24 mouse cellular contexts compared by ENCODE assay signal in genomic region chr14:122112311-122112710, GRCm38 (mm10).
"Had no signal": no experiment of that assay in that cellular context is flagged by ENCODE, and none has a peak within 500 bp of the region (broad histone marks: within the 10 kb centered on the region; RNA-seq: fewer than 3 reads in every experiment).

No protein-coding gene starts in this region.

- H3K27me3 ChIP-seq: forebrain, embryonic 15.5 days; heart, embryonic 13.5 days; heart, embryonic 15.5 days; hindbrain, embryonic 13.5 days; hindbrain, embryonic 15.5 days; limb, embryonic 12.5 days; liver, embryonic 12.5 days had no signal

- H3K9ac ChIP-seq: forebrain, embryonic 15.5 days; forebrain, postnatal 0 days; heart, embryonic 13.5 days; heart, embryonic 15.5 days; hindbrain, embryonic 13.5 days; hindbrain, embryonic 15.5 days; limb, embryonic 12.5 days; liver, embryonic 12.5 days had no signal

- H3K27ac ChIP-seq: forebrain, embryonic 15.5 days; heart, adult 2 months; heart, embryonic 13.5 days; heart, embryonic 15.5 days; hindbrain, embryonic 13.5 days; hindbrain, embryonic 15.5 days; hindbrain, postnatal 0 days; layer of hippocampus, adult 2 months; left cerebral cortex, adult 2 months; limb, embryonic 10.5 days; limb, embryonic 12.5 days; liver, embryonic 12.5 days had no signal

- H3K9me3 ChIP-seq: forebrain, embryonic 15.5 days; heart, embryonic 13.5 days; heart, embryonic 15.5 days; hindbrain, embryonic 13.5 days; hindbrain, embryonic 15.5 days; limb, embryonic 10.5 days; limb, embryonic 12.5 days; liver, embryonic 12.5 days had no signal

- H3K36me3 ChIP-seq: heart, embryonic 15.5 days; hindbrain, embryonic 15.5 days had no signal

- DNase-seq: forebrain, postnatal 0 days; gastrocnemius, postnatal 25 days; heart, adult 11 months; heart, adult 2 months; heart, postnatal 14 days; heart, postnatal 36 days; kidney, adult 18-20 months; kidney, adult 8-10 months; kidney, postnatal 10 days; kidney, postnatal 25 days; kidney, postnatal 4 days had no signal

- ATAC-seq: forebrain, embryonic 15.5 days; forebrain, postnatal 0 days; hindbrain, postnatal 0 days; intestine, embryonic 16.5 days; liver, embryonic 12.5 days had no signal

- H3K4me2 ChIP-seq: forebrain, embryonic 15.5 days; heart, embryonic 11.5 days; heart, embryonic 13.5 days; heart, embryonic 15.5 days; hindbrain, embryonic 13.5 days; hindbrain, embryonic 15.5 days; limb, embryonic 12.5 days; liver, embryonic 12.5 days had no signal

- H3K4me3 ChIP-seq: forebrain, embryonic 15.5 days; heart, adult 2 months; heart, embryonic 13.5 days; heart, embryonic 15.5 days; hindbrain, embryonic 13.5 days; hindbrain, embryonic 15.5 days; layer of hippocampus, adult 2 months; left cerebral cortex, adult 2 months; limb, embryonic 10.5 days; limb, embryonic 12.5 days; liver, embryonic 12.5 days had no signal
